11 mouse cellular contexts compared by ENCODE assay signal in the genomic region with DNA sequence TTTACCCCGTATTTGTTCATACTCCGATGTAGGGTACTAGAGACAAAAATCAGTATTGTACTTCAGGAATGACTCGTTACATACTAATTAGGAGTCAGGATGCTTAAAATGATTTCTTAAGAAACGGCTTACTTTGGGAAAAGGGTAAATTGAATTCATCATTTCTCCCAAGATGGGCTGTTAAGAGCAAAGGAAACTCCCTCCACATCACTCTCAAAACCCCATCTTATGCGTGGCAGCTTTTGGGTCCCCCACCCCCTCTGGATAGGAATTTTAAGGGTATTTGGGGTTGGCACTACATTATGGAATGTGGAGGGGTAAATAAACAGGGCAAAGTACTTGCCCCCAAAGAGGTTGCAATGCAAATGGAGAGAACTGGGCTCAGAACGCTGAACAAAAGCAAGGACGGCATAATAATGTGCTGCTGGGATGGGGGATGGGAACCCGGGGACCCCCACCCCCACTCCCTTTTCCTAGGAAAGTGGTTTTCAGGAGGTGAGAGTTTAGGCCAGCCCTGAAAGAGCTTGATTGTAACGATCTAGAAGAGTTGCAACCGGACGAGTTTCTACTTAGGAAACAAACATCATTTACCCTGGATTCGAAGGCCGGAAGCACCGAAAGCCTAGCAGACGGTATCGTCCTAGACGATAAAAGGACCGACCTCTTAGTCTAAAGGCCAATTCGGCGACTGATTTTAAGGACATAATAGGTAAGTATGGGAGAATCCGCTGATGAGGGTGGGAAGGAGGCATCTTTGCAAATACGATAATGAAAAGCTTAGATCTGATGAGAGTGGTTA. TPM values are rescaled to one million over a fixed set of nuclear protein-coding genes. Genes with fewer than 3 reads are reported as not detected.
DNase-seq lines count a peak whose midpoint lies in the region; ATAC-seq lines count a peak whose summit lies in the region.
"Had no signal": no experiment of that assay in that cellular context is flagged by ENCODE, and none has a peak within 500 bp of the region (broad histone marks: within the 10 kb centered on the region; RNA-seq: fewer than 3 reads in every experiment).

A gene (plus strand): TSS at position 625 of the 799 bp plus-strand sequence.

- no peak for DNase-seq in lung, postnatal 14 days
- DNase-seq in embryonic facial prominence, embryonic 11.5 days (ENCODE audit: low spot score), result peak; percentile 39
- DNase-seq in hindbrain, embryonic 14.5 days (ENCODE audit: low spot score), result no peak
- DNase-seq in neural tube, embryonic 11.5 days (ENCODE audit: low spot score), result peak; percentile 40
- DNase-seq in thymus, postnatal 14 days, result no peak
- no peak for DNase-seq in layer of hippocampus, adult 9-10 months (ENCODE audit: low spot score)
- DNase-seq: cerebellum, adult 9-11 months; right cerebral cortex, postnatal 14 days had no signal

- H3K27ac ChIP-seq in lung, embryonic 15.5 days, result no peak within 1 kb of the TSS
- no peak within 1 kb of the TSS for H3K27ac ChIP-seq in embryonic facial prominence, embryonic 11.5 days (replicated peaks; ENCODE audit: low read depth, low read length)
- no peak within 1 kb of the TSS for H3K27ac ChIP-seq in hindbrain, embryonic 14.5 days
- H3K27ac ChIP-seq in neural tube, embryonic 11.5 days (ENCODE audit: low read depth, low read length), result no peak within 1 kb of the TSS
- H3K27ac ChIP-seq: macrophage had no signal

- no peak within 1 kb of the TSS for H3K9ac ChIP-seq in lung, embryonic 15.5 days
- no peak within 1 kb of the TSS for H3K9ac ChIP-seq in embryonic facial prominence, embryonic 11.5 days (replicated peaks; ENCODE audit: low read length)
- H3K9ac ChIP-seq in hindbrain, embryonic 14.5 days, result no peak within 1 kb of the TSS
- no peak within 1 kb of the TSS for H3K9ac ChIP-seq in neural tube, embryonic 11.5 days (ENCODE audit: low read length)

- H3K36me3 ChIP-seq in lung, embryonic 15.5 days, result no peaks in the 10 kb centered on the region
- no peaks in the 10 kb centered on the region for H3K36me3 ChIP-seq in embryonic facial prominence, embryonic 11.5 days (replicated peaks; ENCODE audit: control insufficient read depth, insufficient read depth, low read depth, low read length)
- H3K36me3 ChIP-seq in hindbrain, embryonic 14.5 days (replicated peaks; ENCODE audit: control insufficient read depth, insufficient read depth), result no peaks in the 10 kb centered on the region
- no peaks in the 10 kb centered on the region for H3K36me3 ChIP-seq in neural tube, embryonic 11.5 days (ENCODE audit: control insufficient read depth, insufficient read depth, low read length)

- peak within 1 kb of the TSS; percentile 7 for H3K4me3 ChIP-seq in lung, embryonic 15.5 days
- no peak within 1 kb of the TSS for H3K4me3 ChIP-seq in embryonic facial prominence, embryonic 11.5 days (ENCODE audit: low read depth, low read length)
- no peak within 1 kb of the TSS for H3K4me3 ChIP-seq in hindbrain, embryonic 14.5 days (replicated peaks; ENCODE audit: low read length)
- 0 out of 2 replicates have a peak within 1 kb of the TSS, but pooled peaks have one; percentile 7 for H3K4me3 ChIP-seq in neural tube, embryonic 11.5 days (ENCODE audit: low read depth, low read length)

- H3K4me2 ChIP-seq in lung, embryonic 15.5 days, result peak within 1 kb of the TSS; percentile 46
- H3K4me2 ChIP-seq in embryonic facial prominence, embryonic 11.5 days (ENCODE audit: low read depth, low read length), result peak within 1 kb of the TSS; percentile 6; the same call in 1 of the 2 replicates
- H3K4me2 ChIP-seq in hindbrain, embryonic 14.5 days (replicated peaks), result peak within 1 kb of the TSS; percentile 8; the same call in 1 of the 2 replicates
- H3K4me2 ChIP-seq in neural tube, embryonic 11.5 days (ENCODE audit: low read depth), result peak within 1 kb of the TSS; percentile 22; the same call in 1 of the 2 replicates

- no peak for ATAC-seq in lung, embryonic 15.5 days (ENCODE audit: borderline replicate concordance, extremely low read depth, low FRiP score, low TSS enrichment)
- no peak for ATAC-seq in embryonic facial prominence, embryonic 11.5 days (replicated peaks; ENCODE audit: insufficient number of reproducible peaks, low FRiP score, low TSS enrichment, low read depth)
- ATAC-seq in hindbrain, embryonic 14.5 days (ENCODE audit: low FRiP score), result no peak
- no peak for ATAC-seq in neural tube, embryonic 11.5 days (ENCODE audit: insufficient read depth, low FRiP score, low TSS enrichment)
- no peak for ATAC-seq in frontal cortex, adult (ENCODE audit: low TSS enrichment)

- WGBS in lung, embryonic 15.5 days, result 10% methylated on average over 22 of the region's 22 CpGs
- 6% methylated on average over 22 of the region's 22 CpGs for WGBS in embryonic facial prominence, embryonic 11.5 days
- WGBS in hindbrain, embryonic 14.5 days, result 11% methylated on average over 22 of the region's 22 CpGs
- 9% methylated on average over 22 of the region's 22 CpGs for WGBS in neural tube, embryonic 11.5 days

- H3K4me1 ChIP-seq in lung, embryonic 15.5 days, result peaks cover 28% of the 10 kb centered on the region
- H3K4me1 ChIP-seq in embryonic facial prominence, embryonic 11.5 days (ENCODE audit: control insufficient read depth, insufficient read depth, low read length), result no peaks in the 10 kb centered on the region
- H3K4me1 ChIP-seq in hindbrain, embryonic 14.5 days (replicated peaks; ENCODE audit: control insufficient read depth, insufficient read depth, low read length), result peaks cover 4% of the 10 kb centered on the region; the same call in 1 of the 2 replicates
- H3K4me1 ChIP-seq in neural tube, embryonic 11.5 days (ENCODE audit: control insufficient read depth, insufficient read depth, low read length), result 0 out of 2 replicates have a peak, but pooled peaks cover 4% of the 10 kb centered on the region

- H3K27me3 ChIP-seq in lung, embryonic 15.5 days, result peaks cover 64% of the 10 kb centered on the region
- H3K27me3 ChIP-seq in embryonic facial prominence, embryonic 11.5 days (ENCODE audit: control insufficient read depth, insufficient read depth, low read length), result peaks cover 11% of the 10 kb centered on the region
- H3K27me3 ChIP-seq in hindbrain, embryonic 14.5 days (ENCODE audit: control insufficient read depth, insufficient read depth, low read length), result peaks cover 46% of the 10 kb centered on the region
- peaks cover 11% of the 10 kb centered on the region for H3K27me3 ChIP-seq in neural tube, embryonic 11.5 days (ENCODE audit: control insufficient read depth, insufficient read depth, low read length)

- H3K9me3 ChIP-seq in lung, embryonic 15.5 days, result no peaks in the 10 kb centered on the region
- H3K9me3 ChIP-seq in embryonic facial prominence, embryonic 11.5 days (replicated peaks; ENCODE audit: control insufficient read depth, low read length), result no peaks in the 10 kb centered on the region
- H3K9me3 ChIP-seq in hindbrain, embryonic 14.5 days (ENCODE audit: control insufficient read depth, low read length), result no peaks in the 10 kb centered on the region
- no peaks in the 10 kb centered on the region for H3K9me3 ChIP-seq in neural tube, embryonic 11.5 days (ENCODE audit: control insufficient read depth, low read length)

RNA-seq across cellular contexts. Expression of the gene that starts here (rescaled TPM):
- 0.29 and 0.30 TPM in 2 replicates for polyA plus RNA-seq in lung, embryonic 15.5 days (2015; fragmentation: Nextera tagmentation; extraction: Ambion mirVana)
- 5.0 and 5.5 TPM in 2 replicates for polyA plus RNA-seq in embryonic facial prominence, embryonic 11.5 days (2014; fragmentation: Nextera tagmentation; extraction: Ambion mirVana)
- polyA plus RNA-seq in hindbrain, embryonic 14.5 days (2014; fragmentation: Nextera tagmentation; extraction: Ambion mirVana), result 0.17 and 0.34 TPM in 2 replicates
- 6.4 and 9.1 TPM in 2 replicates for polyA plus RNA-seq in neural tube, embryonic 11.5 days (2014; fragmentation: Nextera tagmentation; extraction: Ambion mirVana)
- polyA plus RNA-seq: macrophage had no signal

Comparison
In these comparisons a context has a peak if more than half of its experiments do, and no peak if none do; other contexts are left out.
1. H3K4me3 ChIP-seq: peak in lung, embryonic 15.5 days (single experiment) and neural tube, embryonic 11.5 days (single experiment); none in embryonic facial prominence, embryonic 11.5 days (single experiment) and hindbrain, embryonic 14.5 days (single experiment).
2. DNase-seq: peak in embryonic facial prominence, embryonic 11.5 days (single experiment) and neural tube, embryonic 11.5 days (single experiment); none in lung, postnatal 14 days (single experiment), hindbrain, embryonic 14.5 days (single experiment), thymus, postnatal 14 days (single experiment) and layer of hippocampus, adult 9-10 months (single experiment).
3. Peak in every context shown above with its lines, with median percentiles within 50 percentile points of each other: H3K4me2 ChIP-seq.